Mouse (Mus musculus) ovary, postnatal 36 days (tissue): Measurements from ENCODE around the gene Spon1.

Experiments
- DNase-seq: peaks from one replicate; pipeline ENCODE4 v3.0.0; 2022; ENCODE audit warnings: low spot score, mixed read lengths

Gene Spon1

GRCm38 (mm10) chr7:113765667-113766497, at the start of gene Spon1:
TSS of gene Spon1 (plus strand) at chr7:113765998.
- DNase-seq: peak; percentile 61

GRCm38 (mm10) chr7:113721994-113722393, 43.8 kb upstream of the Spon1 start:
- no peak for DNase-seq

GRCm38 (mm10) chr7:113723905-113724304, 41.9 kb upstream of the Spon1 start:
- no peak for DNase-seq

GRCm38 (mm10) chr7:113727999-113728713, 37.6 kb upstream of the Spon1 start:
- no peak for DNase-seq

GRCm38 (mm10) chr7:113728926-113729325, 36.9 kb upstream of the Spon1 start:
- DNase-seq: no peak

GRCm38 (mm10) chr7:113730406-113731247, 35.2 kb upstream of the Spon1 start:
- DNase-seq: no peak

- no peak for DNase-seq
Observed at GRCm38 (mm10) chr7:113737790-113738362, 27.9 kb upstream of the Spon1 start.

- DNase-seq: no peak
Observed at GRCm38 (mm10) chr7:113739181-113739580, 26.6 kb upstream of the Spon1 start.

GRCm38 (mm10) chr7:113742644-113743043, 23.2 kb upstream of the Spon1 start:
- DNase-seq: no peak

- DNase-seq: no peak
Observed at GRCm38 (mm10) chr7:113743982-113744381, 21.8 kb upstream of the Spon1 start.

GRCm38 (mm10) chr7:113756616-113757015, 9.2 kb upstream of the Spon1 start:
- no peak for DNase-seq

- DNase-seq: peak; percentile 27
Observed at GRCm38 (mm10) chr7:113759212-113759611, 6.6 kb upstream of the Spon1 start.

- no peak for DNase-seq
Observed at GRCm38 (mm10) chr7:113765133-113765532, 665 bp upstream of the Spon1 start.

- DNase-seq: peak; percentile 14
Observed at GRCm38 (mm10) chr7:113766498-113766941, 722 bp downstream of the Spon1 start.

GRCm38 (mm10) chr7:113767546-113767945, 1.7 kb downstream of the Spon1 start:
- DNase-seq: no peak

GRCm38 (mm10) chr7:113768174-113768935, 2.6 kb downstream of the Spon1 start:
- DNase-seq: no peak

- no peak for DNase-seq
Observed at GRCm38 (mm10) chr7:113769281-113769680, 3.5 kb downstream of the Spon1 start.

GRCm38 (mm10) chr7:113772135-113772534, 6.3 kb downstream of the Spon1 start:
- no peak for DNase-seq

GRCm38 (mm10) chr7:113773436-113773835, 7.6 kb downstream of the Spon1 start:
- DNase-seq: no peak

GRCm38 (mm10) chr7:113774039-113774438, 8.2 kb downstream of the Spon1 start:
- DNase-seq: peak; percentile 62

GRCm38 (mm10) chr7:113774906-113775305, 9.1 kb downstream of the Spon1 start:
- DNase-seq: no peak
